Mouse (Mus musculus) embryo, embryonic 11.5 days (tissue): ENCODE results near the gene Gm37240.

Experiments used
- DNase-seq: peaks from one replicate; pipeline ENCODE4 v3.0.0-alpha.2; 2012; ENCODE audit warnings: low read depth, low spot score

Gm37240 gene

DNA sequence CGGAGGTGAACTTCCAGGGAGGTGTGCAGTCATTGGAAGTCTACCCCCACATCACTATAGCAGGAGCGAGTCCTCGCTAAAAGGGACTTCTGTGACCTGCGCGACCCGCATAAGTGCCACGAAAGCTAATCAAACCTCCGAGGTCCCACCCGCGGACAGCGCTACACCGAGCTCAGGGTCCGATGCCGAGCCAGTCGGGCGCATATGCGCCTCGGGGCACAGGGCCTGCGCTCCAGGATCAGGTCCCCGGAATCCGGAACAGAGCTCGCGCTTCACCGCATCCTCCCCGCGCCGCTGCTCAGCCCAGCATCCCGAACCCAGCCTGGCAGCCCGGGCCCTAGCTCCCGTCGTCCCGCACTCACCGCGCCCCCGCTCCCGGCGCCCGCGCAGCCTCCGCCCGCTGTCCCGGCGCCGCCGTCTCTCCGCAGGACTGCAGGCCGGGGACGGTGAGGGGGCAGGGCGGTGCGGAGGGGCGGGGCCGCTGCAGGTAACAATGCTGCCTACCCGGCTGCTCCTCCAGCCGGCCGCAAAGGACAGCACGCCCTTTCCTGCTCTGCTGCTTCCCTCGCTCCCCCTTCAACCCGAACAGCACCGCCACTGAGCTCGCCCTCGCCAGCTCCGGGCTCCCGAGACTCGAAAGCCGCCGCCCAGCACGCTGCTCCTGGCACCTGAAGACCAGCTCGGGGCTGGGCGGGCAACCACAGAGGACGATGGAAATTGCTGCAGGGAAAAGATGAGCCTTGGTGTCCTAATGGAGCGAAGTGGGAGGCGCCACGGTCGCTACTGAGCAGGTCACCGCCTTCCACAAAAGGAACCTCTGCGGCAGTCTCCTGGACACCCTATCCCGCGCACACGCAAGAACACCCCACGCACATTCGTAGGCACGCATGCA, 1407.1 kb downstream of the Gm37240 start, which contains the start of gene Fhdc1:
TSS of gene Fhdc1 (minus strand) at position 424 of the 892 bp plus-strand sequence.
- DNase-seq: no peak

- no peak for DNase-seq
Measured at GRCm38 (mm10) chr3:84479293-84480005, 1407.9 kb downstream of the Gm37240 start.

- no peak for DNase-seq
Measured at GRCm38 (mm10) chr3:84478896-84479292, 1408.4 kb downstream of the Gm37240 start.

GRCm38 (mm10) chr3:84478195-84478594, 1409.1 kb downstream of the Gm37240 start:
- no peak for DNase-seq

- DNase-seq: no peak
Measured at GRCm38 (mm10) chr3:84477498-84477897, 1409.8 kb downstream of the Gm37240 start.

DNA sequence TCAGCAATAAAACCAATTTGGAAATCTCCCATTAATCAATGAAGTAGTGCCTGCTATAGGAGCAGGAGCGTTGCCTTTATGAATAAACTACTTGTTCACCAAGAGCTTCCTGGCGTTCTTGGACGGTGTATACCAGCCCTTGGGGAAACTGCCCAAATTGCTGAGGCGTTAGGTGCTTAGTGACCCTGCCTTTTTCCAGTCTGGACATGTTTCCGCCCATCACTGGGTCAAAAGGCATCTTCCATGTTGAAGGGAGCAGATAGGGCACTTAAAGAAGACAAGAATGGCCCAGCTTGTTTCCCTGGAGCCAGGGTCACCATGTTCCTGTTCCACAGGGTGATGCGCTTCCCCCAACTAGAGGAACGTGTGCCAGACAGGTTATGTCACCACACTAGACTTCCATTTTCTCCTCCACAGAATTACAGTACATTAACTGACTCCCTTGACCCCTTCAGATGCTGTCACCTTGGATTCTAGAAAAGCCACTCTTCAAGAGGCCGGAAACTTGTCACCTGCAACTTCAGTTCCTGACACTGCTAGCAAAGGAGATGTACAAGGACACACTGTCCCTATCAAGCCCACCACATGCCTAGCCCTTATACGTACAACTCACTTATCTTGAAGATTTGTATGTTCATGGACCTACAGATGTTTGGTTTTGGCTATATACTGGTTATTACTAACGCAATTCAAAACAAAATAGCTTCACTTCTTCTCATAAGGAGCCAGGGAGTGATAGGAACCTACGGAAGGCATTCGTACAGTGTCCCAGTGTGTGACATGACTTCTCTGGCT, 1412.1 kb downstream of the Gm37240 start:
- no peak for DNase-seq

DNA sequence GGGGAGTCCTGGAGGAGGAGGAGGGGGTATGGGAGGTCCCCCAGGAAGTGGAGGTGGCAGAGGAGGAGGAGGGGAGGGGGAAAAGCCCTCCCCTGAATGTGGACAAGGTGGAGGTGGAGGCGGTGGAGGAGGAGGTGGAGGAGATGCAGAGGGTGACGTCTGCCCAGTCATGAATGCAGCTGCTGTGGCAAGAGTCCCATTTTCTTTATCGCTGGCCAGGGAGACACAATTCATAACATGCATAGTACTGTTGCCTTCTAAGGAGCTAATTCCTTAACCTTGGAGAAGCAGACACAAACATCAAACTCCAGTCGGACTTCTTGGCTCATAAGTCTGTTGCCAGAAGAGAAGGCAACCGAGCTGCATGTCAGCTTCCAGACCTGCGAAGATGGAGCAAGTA, 1412.9 kb downstream of the Gm37240 start:
- no peak for DNase-seq

DNA sequence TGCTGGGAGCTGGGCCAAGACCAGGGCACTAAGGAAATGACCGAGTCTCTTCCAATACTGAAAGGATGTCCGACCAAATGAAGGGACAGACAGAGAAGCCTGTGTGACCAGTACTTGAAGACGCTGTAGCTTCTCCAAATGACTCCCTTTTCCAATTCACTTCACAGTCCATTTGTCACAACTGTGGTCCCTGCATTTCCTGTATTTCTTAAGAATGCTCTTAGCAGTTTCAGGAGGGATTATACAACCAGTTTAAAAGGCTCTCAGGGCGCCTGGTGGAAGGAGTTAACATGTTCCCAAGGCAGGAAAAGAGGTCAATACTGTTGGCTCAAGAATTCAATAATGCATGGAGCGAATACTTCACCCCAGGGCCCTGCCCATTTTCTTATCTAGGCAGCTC, 1414.4 kb downstream of the Gm37240 start:
- DNase-seq: no peak

DNA sequence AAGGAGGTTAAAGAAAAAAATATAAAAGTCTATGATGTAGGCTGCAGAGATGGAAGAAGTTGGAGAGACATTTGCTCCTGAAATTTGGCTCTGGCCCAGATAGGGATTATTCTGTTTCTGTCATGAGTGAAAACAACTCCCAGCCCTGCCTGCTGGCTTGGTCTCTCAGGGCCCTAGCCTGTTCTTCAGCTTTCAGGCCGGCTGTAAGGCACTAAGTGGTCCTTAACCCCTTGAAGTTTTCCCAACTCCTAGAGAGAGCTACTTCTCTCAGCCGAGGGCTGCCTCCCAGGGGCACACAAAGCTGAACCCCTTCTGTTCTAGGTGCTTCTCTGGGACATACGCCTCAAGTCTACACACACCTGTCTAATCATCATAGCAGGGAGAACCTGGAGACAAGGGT, 1414.8 kb downstream of the Gm37240 start:
- no peak for DNase-seq

DNA sequence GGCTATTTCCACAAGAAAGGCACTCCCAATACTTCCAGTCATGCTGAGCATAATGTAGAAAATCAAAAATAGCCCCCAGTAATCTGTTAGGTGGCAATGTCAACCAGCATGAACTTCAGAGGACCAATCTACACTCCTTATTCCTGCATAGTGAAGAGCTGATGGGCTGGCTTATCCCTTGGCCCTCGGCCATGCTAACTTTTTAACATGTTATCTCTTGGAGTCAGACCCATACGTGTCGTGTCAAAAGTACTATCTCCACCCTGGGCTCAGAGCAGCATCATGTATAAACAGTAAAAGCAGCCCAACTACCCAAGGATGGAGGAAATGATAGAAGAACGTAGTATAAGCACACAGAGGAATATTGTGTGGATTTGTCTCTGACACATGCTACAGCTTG, 1416.2 kb downstream of the Gm37240 start:
- no peak for DNase-seq

DNA sequence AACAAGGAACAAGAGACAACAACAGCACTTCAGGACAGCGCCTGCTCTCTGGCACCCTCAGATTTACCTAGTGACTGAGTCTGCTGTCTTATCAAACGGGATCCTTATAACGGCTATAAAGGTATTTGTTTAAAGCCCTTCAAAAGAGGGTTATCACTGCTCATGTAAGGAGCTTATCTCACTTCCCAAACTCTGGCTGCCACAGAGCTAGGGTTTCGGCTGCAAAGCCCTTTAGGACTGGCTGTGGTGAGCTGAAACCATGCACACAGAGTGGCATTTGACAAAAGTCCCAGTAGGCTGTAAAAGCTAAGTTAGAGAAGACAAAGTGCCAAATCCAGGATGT, 1419.2 kb downstream of the Gm37240 start:
- no peak for DNase-seq

DNA sequence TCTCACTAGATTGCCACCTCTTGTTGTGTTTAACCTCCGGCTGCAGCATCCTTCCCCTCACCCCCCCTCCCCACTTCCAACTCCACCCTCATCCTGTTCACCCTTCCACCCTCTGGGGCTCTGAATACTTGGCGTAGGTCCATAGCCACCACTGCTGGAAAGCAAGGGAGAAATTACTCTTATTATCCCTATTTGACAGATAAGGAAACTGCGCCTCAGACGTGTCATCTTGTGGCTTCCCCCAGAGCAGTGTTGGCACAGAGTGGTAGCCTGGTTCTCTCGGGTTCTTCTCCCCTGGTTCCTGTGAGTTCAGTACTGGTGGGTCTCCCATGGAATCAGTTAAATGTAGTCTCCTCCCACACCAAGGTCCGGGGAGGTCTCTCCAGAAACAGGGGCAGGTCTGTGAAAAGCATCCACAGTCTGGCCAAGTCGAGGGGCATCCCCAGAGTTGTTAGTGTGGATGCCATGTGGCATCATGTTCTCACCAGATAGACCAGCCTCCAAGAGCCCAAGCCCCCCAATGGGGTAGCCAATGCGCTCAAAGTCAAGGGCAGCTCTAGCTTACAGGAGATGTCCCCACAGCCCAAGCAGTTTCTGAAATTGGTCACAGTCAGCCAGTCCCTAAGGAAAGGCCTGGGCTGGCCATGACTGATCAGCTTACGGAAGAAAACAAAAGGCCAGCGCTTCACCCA, 1419.8 kb downstream of the Gm37240 start:
- no peak for DNase-seq

GRCm38 (mm10) chr3:84465822-84466500, 1421.4 kb downstream of the Gm37240 start:
- DNase-seq: no peak

DNA sequence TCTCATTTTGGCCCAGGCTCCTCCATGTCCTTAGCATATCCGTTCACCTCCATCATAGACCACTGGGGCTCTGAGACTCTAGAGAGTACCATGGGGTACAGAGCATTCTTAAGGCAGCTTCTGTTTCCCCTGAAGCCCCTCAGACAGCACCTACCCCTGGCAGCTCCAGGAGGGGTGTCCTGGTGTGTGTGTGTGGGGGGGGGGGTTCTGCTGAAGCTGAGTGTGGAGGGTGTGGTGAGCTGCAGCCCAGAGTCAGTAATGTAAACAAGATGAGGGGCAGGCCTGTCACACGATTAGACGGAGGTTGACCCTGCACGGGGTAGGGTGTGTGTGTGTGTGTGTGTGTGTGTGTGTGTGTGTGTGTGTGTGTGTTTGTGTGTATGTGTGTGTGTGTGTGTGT, 1425.6 kb downstream of the Gm37240 start:
- no peak for DNase-seq

DNA sequence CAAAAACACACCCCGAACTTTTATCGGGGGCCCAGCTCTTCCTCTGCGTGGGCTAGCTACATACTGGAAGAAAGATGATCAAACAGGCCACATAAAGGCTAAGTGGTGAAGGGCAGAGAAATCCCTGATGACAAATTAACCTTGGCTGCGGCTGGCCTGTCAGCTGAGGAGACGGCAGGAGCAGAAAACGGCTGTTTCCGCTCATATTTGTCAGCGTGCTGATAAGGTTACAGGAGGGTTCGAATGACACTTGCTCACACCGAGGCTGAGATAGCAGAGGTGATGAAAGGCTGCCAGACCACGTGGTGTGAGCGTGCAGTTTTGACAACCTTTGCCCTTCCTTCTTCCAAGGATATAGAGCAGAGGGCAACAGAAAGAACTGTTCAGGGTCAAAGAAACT, 1426.4 kb downstream of the Gm37240 start:
- no peak for DNase-seq

GRCm38 (mm10) chr3:84460499-84460898, 1426.8 kb downstream of the Gm37240 start:
- DNase-seq: no peak

GRCm38 (mm10) chr3:84455733-84456417, 1431.4 kb downstream of the Gm37240 start:
- no peak for DNase-seq

GRCm38 (mm10) chr3:84450651-84451050, 1436.7 kb downstream of the Gm37240 start:
- DNase-seq: no peak

DNA sequence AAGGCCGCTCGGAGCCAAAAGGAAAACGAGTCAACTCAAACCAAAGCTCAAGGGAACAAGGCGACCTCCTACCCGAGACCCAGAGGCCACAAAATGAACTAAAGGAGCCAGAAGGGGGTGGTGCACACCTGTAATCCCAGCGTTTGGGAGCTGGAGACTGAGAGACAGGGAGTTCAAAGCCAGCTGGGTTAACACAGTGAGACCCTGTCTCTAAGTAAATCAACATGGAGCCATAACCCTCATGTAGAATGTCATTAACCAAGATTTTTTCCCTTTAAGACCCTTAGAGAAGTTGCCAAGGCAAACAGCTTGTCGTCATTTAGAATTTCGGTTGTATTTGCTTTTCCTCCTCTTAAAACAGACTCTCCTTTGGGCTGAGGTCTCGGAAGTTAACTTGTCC, 1438.3 kb downstream of the Gm37240 start:
- DNase-seq: no peak

- DNase-seq: no peak
Measured at GRCm38 (mm10) chr3:84447803-84448202, 1439.5 kb downstream of the Gm37240 start.
